Mouse (Mus musculus) c-Kit-positive CD71-positive TER-119-positive erythroid progenitor cells, embryonic 14.5 days (primary cell): ENCODE data around the gene Tspan32.
A peak's percentile ranks its signal among the peaks of the same experiment; 100 is the strongest.

ENCODE experiments used
- DNase-seq: peaks from one replicate; pipeline ENCODE4 v3.0.0-alpha.2; 2013; ENCODE audit warnings: low spot score

Tspan32 gene

GRCm38 (mm10) chr7:143007599-143008369, 2.9 kb downstream of the Tspan32 start:
- peak; percentile 93 for DNase-seq

- DNase-seq, result no peak
Measured at GRCm38 (mm10) chr7:143008370-143008926, 3.6 kb downstream of the Tspan32 start.

- DNase-seq, result no peak
Measured at GRCm38 (mm10) chr7:143008996-143009665, 4.3 kb downstream of the Tspan32 start.

GRCm38 (mm10) chr7:143009996-143010395, 5.2 kb downstream of the Tspan32 start:
- no peak for DNase-seq

- DNase-seq, result no peak
Measured at GRCm38 (mm10) chr7:143011226-143011625, 6.4 kb downstream of the Tspan32 start.

- no peak for DNase-seq
Measured at GRCm38 (mm10) chr7:143012230-143012875, 7.5 kb downstream of the Tspan32 start.

GRCm38 (mm10) chr7:143013420-143014178, 8.8 kb downstream of the Tspan32 start:
- no peak for DNase-seq

GRCm38 (mm10) chr7:143014862-143015659, 10.2 kb downstream of the Tspan32 start:
- no peak for DNase-seq

- DNase-seq, result no peak
Measured at GRCm38 (mm10) chr7:143015755-143016423, 11.0 kb downstream of the Tspan32 start.

- no peak for DNase-seq
Measured at GRCm38 (mm10) chr7:143016424-143017142, 11.7 kb downstream of the Tspan32 start.

- no peak for DNase-seq
Measured at GRCm38 (mm10) chr7:143017181-143017580, 12.3 kb downstream of the Tspan32 start.

- DNase-seq, result no peak
Measured at GRCm38 (mm10) chr7:143020040-143020439, 15.2 kb downstream of the Tspan32 start.

GRCm38 (mm10) chr7:143020764-143021163, 15.9 kb downstream of the Tspan32 start:
- no peak for DNase-seq

- DNase-seq, result no peak
Measured at GRCm38 (mm10) chr7:143021356-143022164, 16.7 kb downstream of the Tspan32 start.

GRCm38 (mm10) chr7:143023499-143023898, 18.7 kb downstream of the Tspan32 start:
- DNase-seq, result no peak

GRCm38 (mm10) chr7:143024293-143024692, 19.4 kb downstream of the Tspan32 start:
- no peak for DNase-seq

GRCm38 (mm10) chr7:143025496-143025895, 20.6 kb downstream of the Tspan32 start:
- no peak for DNase-seq

- DNase-seq, result no peak
Measured at GRCm38 (mm10) chr7:143027196-143027595, 22.4 kb downstream of the Tspan32 start.

- DNase-seq, result no peak
Measured at GRCm38 (mm10) chr7:143031816-143032215, 27.0 kb downstream of the Tspan32 start.
